Mouse (Mus musculus) intestine, embryonic 14.5 days (tissue): Measurements from ENCODE around the gene Phf21a. TPM values are rescaled to one million over a fixed set of nuclear protein-coding genes. Genes with fewer than 3 reads are reported as not detected.
A peak's percentile ranks its signal among the peaks of the same experiment; 100 is the strongest.

Source experiments
- ATAC-seq: fragments of 200-750 bp; cut with Nextera tagmentation; replicated peaks from 2 replicates; pipeline ENCODE4 v1.8.0; 2017; ENCODE audit warnings: low read depth, moderate number of reproducible peaks, moderate TSS enrichment, moderate library complexity; ENCODE audit not compliant: low FRiP score, low TSS enrichment
- DNase-seq: peaks from one replicate; pipeline ENCODE4 v3.0.0-alpha.2; 2018; ENCODE audit warnings: low spot score
- H3K27ac ChIP-seq: fragments of 300-500 bp; sonication (generic); 2 replicates; pipeline ENCODE4 v1.5.1; 2014; ENCODE audit warnings: low read depth, mild to moderate bottlenecking, control low read depth
- H3K27me3 ChIP-seq: fragments of 300-500 bp; sonication (generic); replicated peaks from 2 replicates; pipeline ENCODE4 v1.6.1; 2014; ENCODE audit warnings: low read length, control low read depth; ENCODE audit not compliant: control insufficient read depth, insufficient read depth
- H3K36me3 ChIP-seq: fragments of 300-500 bp; sonication (generic); 2 replicates; pipeline ENCODE4 v1.6.1; 2014; ENCODE audit warnings: low read length, control low read depth; ENCODE audit not compliant: control insufficient read depth, insufficient read depth
- H3K4me1 ChIP-seq: fragments of 300-500 bp; sonication (generic); replicated peaks from 2 replicates; pipeline ENCODE4 v1.6.1; 2014; ENCODE audit warnings: low read length, control low read depth, mixed read lengths; ENCODE audit not compliant: control insufficient read depth, insufficient read depth
- H3K4me2 ChIP-seq: fragments of 300-500 bp; sonication (generic); 2 replicates; pipeline ENCODE4 v1.6.1; 2014; ENCODE audit warnings: low read length
- H3K4me3 ChIP-seq: fragments of 300-500 bp; sonication (generic); 2 replicates; pipeline ENCODE4 v1.5.1; 2014; ENCODE audit warnings: low read depth, low read length, control low read depth, mixed read lengths
- H3K9ac ChIP-seq: fragments of 300-500 bp; sonication (generic); 2 replicates; pipeline ENCODE4 v1.6.1; 2014; ENCODE audit warnings: mild to moderate bottlenecking, low read length
- H3K9me3 ChIP-seq: fragments of 300-500 bp; sonication (generic); 2 replicates; pipeline ENCODE4 v1.6.1; 2016; ENCODE audit warnings: low read length, control low read depth; ENCODE audit not compliant: control insufficient read depth
- WGBS: fragments of 180-500 bp; shearing (Covaris S2); extraction: QIAGEN DNeasy Blood & Tissue Kit; methylation state at CpG from one replicate; pipeline ENCODE4 v1.1.7; 2014; 5-methylcytosine and 5-hydroxymethylcytosine counted together
- polyA plus RNA-seq: library from polyadenylated mRNA; unstranded; fragments of >200 nt; fragmentation: Nextera tagmentation; extraction: Ambion mirVana; gene quantifications from 2 replicates; pipeline ENCODE4 v1.2.1, GENCODE M21; 2014

Gene Phf21a
- polyA plus RNA-seq, 1 experiment from 2014 or later, result 27.5 TPM

- no peaks in the 10 kb centered on the region for H3K9me3 ChIP-seq
- 83% methylated on average over 13 of the region's 13 CpGs for WGBS
- H3K9ac ChIP-seq, result no peak overlapping the region
- DNase-seq, result no peak
- H3K36me3 ChIP-seq, result no peaks in the 10 kb centered on the region
- H3K4me2 ChIP-seq, result no peak overlapping the region
- ATAC-seq, result no peak
- peaks cover 36% of the 10 kb centered on the region for H3K27me3 ChIP-seq
- no peak overlapping the region for H3K27ac ChIP-seq
- H3K4me3 ChIP-seq, result no peak overlapping the region
- peaks cover 12% of the 10 kb centered on the region for H3K4me1 ChIP-seq
Observed at GRCm38 (mm10) chr2:92056760-92057159, 36.2 kb upstream of the Phf21a start.

GRCm38 (mm10) chr2:92058469-92058868 is 34.4 kb upstream of the Phf21a start:
- peak; percentile 98 for DNase-seq
- WGBS, result under 1% methylated on average over 29 of the region's 29 CpGs
- H3K9me3 ChIP-seq, result no peaks in the 10 kb centered on the region
- no peak overlapping the region for H3K9ac ChIP-seq
- no peaks in the 10 kb centered on the region for H3K36me3 ChIP-seq
- peaks cover 36% of the 10 kb centered on the region for H3K27me3 ChIP-seq
- H3K27ac ChIP-seq, result no peak overlapping the region
- peak overlapping the region; percentile 55 for H3K4me3 ChIP-seq
- peak; percentile 57; the same call in 1 of the 2 replicates for ATAC-seq
- peak overlapping the region; percentile 98 for H3K4me2 ChIP-seq
- peaks cover 12% of the 10 kb centered on the region for H3K4me1 ChIP-seq

- Histone ChIP-seq H3K4me1 (peaks cover 12% of the 10 kb centered on the region), H3K27me3 (peaks cover 36% of the 10 kb centered on the region)
- WGBS, result 3% methylated on average over 11 of the region's 11 CpGs
Observed at GRCm38 (mm10) chr2:92058936-92059335, 34.0 kb upstream of the Phf21a start.

GRCm38 (mm10) chr2:92059481-92060220 is 33.3 kb upstream of the Phf21a start:
- peak overlapping the region; percentile 34 for H3K9ac ChIP-seq
- DNase-seq (peak; percentile 79), ATAC-seq (peak; percentile 54)
- no peaks in the 10 kb centered on the region for H3K36me3 ChIP-seq
- WGBS, result under 1% methylated on average over 63 of the region's 63 CpGs
- H3K27me3 ChIP-seq, result peaks cover 33% of the 10 kb centered on the region
- peak overlapping the region; percentile 98 for H3K4me2 ChIP-seq
- H3K4me1 ChIP-seq, result peaks cover 12% of the 10 kb centered on the region
- H3K9me3 ChIP-seq, result no peaks in the 10 kb centered on the region
- peak overlapping the region; percentile 55 for H3K4me3 ChIP-seq
- no peak overlapping the region for H3K27ac ChIP-seq

More at GRCm38 (mm10) chr2:92058936-92059335, 34.0 kb upstream of the Phf21a start:
- Histone ChIP-seq H3K4me3 (peak overlapping the region; percentile 55), H3K9ac (peak overlapping the region; percentile 34), H3K36me3 (no peaks in the 10 kb centered on the region), H3K27ac (no peak overlapping the region), H3K9me3 (no peaks in the 10 kb centered on the region), H3K4me2 (peak overlapping the region; percentile 98)
- ATAC-seq (no peak), DNase-seq (no peak)

- H3K9ac ChIP-seq, result no peak overlapping the region
- H3K36me3 ChIP-seq, result no peaks in the 10 kb centered on the region
- no peak overlapping the region for H3K27ac ChIP-seq
- no peak for ATAC-seq
- H3K4me1 ChIP-seq, result peaks cover 12% of the 10 kb centered on the region
- 22% methylated on average over 6 of the region's 6 CpGs for WGBS
- H3K27me3 ChIP-seq, result peaks cover 29% of the 10 kb centered on the region
- H3K4me2 ChIP-seq, result peak overlapping the region; percentile 98
- no peak for DNase-seq
- H3K4me3 ChIP-seq, result peak overlapping the region; percentile 55; the same call in 1 of the 2 replicates
- H3K9me3 ChIP-seq, result no peaks in the 10 kb centered on the region
Observed at GRCm38 (mm10) chr2:92060291-92060690, 32.6 kb upstream of the Phf21a start.

- Histone ChIP-seq H3K9ac (no peak overlapping the region), H3K4me2 (no peak overlapping the region), H3K4me1 (peaks cover 4% of the 10 kb centered on the region; the same call in 1 of the 2 replicates), H3K27ac (no peak overlapping the region), H3K4me3 (no peak overlapping the region), H3K9me3 (no peaks in the 10 kb centered on the region), H3K27me3 (peaks cover 29% of the 10 kb centered on the region), H3K36me3 (no peaks in the 10 kb centered on the region)
- 85% methylated on average over 5 of the region's 5 CpGs for WGBS
- ATAC-seq (no peak), DNase-seq (no peak)
Observed at GRCm38 (mm10) chr2:92061337-92061736, 31.6 kb upstream of the Phf21a start.

GRCm38 (mm10) chr2:92063106-92063505 is 29.8 kb upstream of the Phf21a start:
- H3K9ac ChIP-seq, result no peak overlapping the region
- no peaks in the 10 kb centered on the region for H3K36me3 ChIP-seq
- H3K27me3 ChIP-seq, result peaks cover 29% of the 10 kb centered on the region
- H3K27ac ChIP-seq, result no peak overlapping the region
- no peak overlapping the region for H3K4me3 ChIP-seq
- no peak overlapping the region for H3K4me2 ChIP-seq
- WGBS, result 57% methylated on average over 5 of the region's 5 CpGs
- DNase-seq (no peak), ATAC-seq (no peak)
- no peaks in the 10 kb centered on the region for H3K9me3 ChIP-seq
- H3K4me1 ChIP-seq, result 0 out of 2 replicates have a peak, but pooled peaks cover 2% of the 10 kb centered on the region

- Histone ChIP-seq H3K27me3 (peaks cover 11% of the 10 kb centered on the region), H3K36me3 (no peaks in the 10 kb centered on the region), H3K4me3 (no peak overlapping the region), H3K9me3 (no peaks in the 10 kb centered on the region), H3K4me2 (no peak overlapping the region), H3K4me1 (no peaks in the 10 kb centered on the region), H3K27ac (no peak overlapping the region), H3K9ac (no peak overlapping the region)
- WGBS, result 82% methylated on average over 8 of the region's 8 CpGs
- no peak for DNase-seq
- no peak for ATAC-seq
Observed at GRCm38 (mm10) chr2:92065269-92065888, 27.5 kb upstream of the Phf21a start.
